Mouse (Mus musculus) small intestine, adult 2 months (tissue): Measurements from ENCODE around the gene Cdk10.

ENCODE experiments used
- CTCF ChIP-seq: fragments of 200-500 bp; IDR thresholded peaks from 2 replicates; pipeline ENCODE4 v1.5.1; 2012; ENCODE audit warnings: low read depth, mild to moderate bottlenecking, control low read depth, inconsistent platforms, low read length, moderate library complexity, mixed read lengths; ENCODE audit not compliant: insufficient replicate concordance, insufficient read length; ENCODE audit errors: extremely low read depth
- POLR2A ChIP-seq: fragments of 200-500 bp; IDR thresholded peaks from 2 replicates; pipeline ENCODE4 v1.6.1; 2012; ENCODE audit warnings: low read depth, mild to moderate bottlenecking, control low read depth, inconsistent platforms, low read length, moderate library complexity

DNA sequence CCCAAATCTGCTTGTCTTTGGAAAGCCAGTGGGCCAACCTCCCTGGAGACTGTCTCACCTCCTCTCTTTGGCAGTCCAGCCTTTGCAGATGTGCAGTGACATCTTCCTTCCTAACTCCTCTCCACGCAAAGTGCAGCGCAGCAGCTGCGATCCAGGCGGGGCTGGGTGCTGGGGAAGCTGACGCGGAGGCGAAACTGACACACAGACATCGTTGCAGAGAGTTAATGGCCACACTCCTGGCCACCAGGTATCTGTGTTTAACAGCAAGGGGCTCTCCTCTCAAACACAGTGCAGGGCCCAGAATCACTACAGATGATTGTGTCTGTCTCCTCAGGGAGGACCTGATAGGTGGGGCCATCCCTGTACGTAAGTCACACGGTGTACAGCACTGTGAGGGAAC, 46.5 kb downstream of the Cdk10 start:
- TF ChIP-seq CTCF (no peak), POLR2A (no peak)
